Mouse (Mus musculus): ENCODE measurements around the gene Ces3b. TPM values are rescaled to one million over a fixed set of nuclear protein-coding genes. Genes with fewer than 3 reads are reported as not detected.
"Not testable (repeated sequence)": the region's sequence is repeated elsewhere in the genome, so short reads cannot be mapped to it uniquely, and the experiment has no call there.

The Ces3b gene
- total and polyA plus RNA-seq, 3 experiments, result not detected

GRCm38 (mm10) chr8:105088581-105088980 lies 5.0 kb downstream of the Ces3b start:
- Histone ChIP-seq H3K9me3 (replicated peaks; ENCODE audit: insufficient read depth, low read length) (no peaks in the 10 kb centered on the region), H3K4me1 (ENCODE audit: control insufficient read depth in 1 of 2, insufficient read depth in 2 of 2, low read length in 2 of 2) (no peaks in the 10 kb centered on the region), H3K27ac (ENCODE audit: control insufficient read depth, low read depth, low read length) (no peak overlapping the region), H3K79me2 (ENCODE audit: control insufficient read depth, insufficient read depth, low read length, poor library complexity) (no peaks in the 10 kb centered on the region), H3K36me3 (ENCODE audit: control insufficient read depth in 1 of 2, insufficient read depth in 2 of 2, low read length in 2 of 2) (no peaks in the 10 kb centered on the region), H3K4me3 (ENCODE audit: control insufficient read depth in 1 of 2, insufficient read depth in 1 of 2, low read depth in 2 of 2, low read length in 2 of 2) (no peak overlapping the region), H3K9ac (ENCODE audit: control insufficient read depth, low read depth, low read length, poor library complexity, severe bottlenecking) (no peak overlapping the region), H3K27me3 (ENCODE audit: control insufficient read depth in 1 of 2, insufficient read depth in 2 of 2, low read length in 2 of 2) (peaks cover 16 to 18% of the 10 kb centered on the region in 2 experiments)
- DNase-seq (ENCODE audit: low read depth, low spot score), result no peak
- TF ChIP-seq USF2 (IDR thresholded peaks at IDR 0.05; ENCODE audit: borderline replicate concordance in 1 of 2, insufficient read depth in 1 of 2, low read depth in 1 of 2, low read length in 2 of 2), result no peak
- TF ChIP-seq RCOR1 (IDR thresholded peaks at IDR 0.05; ENCODE audit: low read depth, low read length), result no peak
- no peak for TF ChIP-seq CHD1 (IDR thresholded peaks at IDR 0.05; ENCODE audit: low read depth, low read length)
- no peak for TF ChIP-seq USF1 (IDR thresholded peaks at IDR 0.05; ENCODE audit: low read depth, low read length)
- no peak for TF ChIP-seq BHLHE40 (IDR thresholded peaks at IDR 0.05; ENCODE audit: borderline replicate concordance, low read depth, low read length)
- TF ChIP-seq KAT2A (conservative IDR thresholded peaks at IDR 0.05; ENCODE audit: low read depth, low read length), result no peak
- TF ChIP-seq ETS1 (IDR thresholded peaks at IDR 0.05; ENCODE audit: low read depth, low read length), result no peak
- TF ChIP-seq MAZ (IDR thresholded peaks at IDR 0.05; ENCODE audit: low read depth, low read length), result no peak
- TF ChIP-seq POLR2AphosphoS2 (IDR thresholded peaks at IDR 0.05; ENCODE audit: low read length), result no peak
- TF ChIP-seq SMC3 (IDR thresholded peaks at IDR 0.05; ENCODE audit: low read depth, low read length), result no peak
- TF ChIP-seq MYB (IDR thresholded peaks at IDR 0.05; ENCODE audit: low read depth, low read length), result no peak
- TF ChIP-seq POLR2AphosphoS5 (IDR thresholded peaks at IDR 0.05; ENCODE audit: borderline replicate concordance, low read depth, low read length), result no peak
- TF ChIP-seq MXI1 (IDR thresholded peaks at IDR 0.05; ENCODE audit: low read depth, low read length), result no peak
- no peak for TF ChIP-seq E2F4 (IDR thresholded peaks at IDR 0.05; ENCODE audit: borderline replicate concordance, low read depth, low read length)
- no peak for TF ChIP-seq TBP (IDR thresholded peaks at IDR 0.05; ENCODE audit: low read depth, low read length)
- TF ChIP-seq ZMIZ1 (IDR thresholded peaks at IDR 0.05; ENCODE audit: low read depth, low read length), result no peak
- no peak for TF ChIP-seq HCFC1 (IDR thresholded peaks at IDR 0.05; ENCODE audit: low read depth, low read length)
- TF ChIP-seq NRF1 (IDR thresholded peaks at IDR 0.05; ENCODE audit: insufficient read depth, low read depth, low read length, poor library complexity, severe bottlenecking), result no peak

- Histone ChIP-seq H3K27ac (ENCODE audit: control insufficient read depth, low read depth, low read length) (no peak overlapping the region), H3K36me3 (ENCODE audit: control insufficient read depth in 1 of 2, insufficient read depth in 2 of 2, low read length in 2 of 2) (no peaks in the 10 kb centered on the region), H3K4me1 (ENCODE audit: control insufficient read depth in 1 of 2, insufficient read depth in 2 of 2, low read length in 2 of 2) (no peaks in the 10 kb centered on the region), H3K9me3 (replicated peaks; ENCODE audit: insufficient read depth, low read length) (no peaks in the 10 kb centered on the region), H3K27me3 (ENCODE audit: control insufficient read depth in 1 of 2, insufficient read depth in 2 of 2, low read length in 2 of 2) (peaks cover 9% of the 10 kb centered on the region in 2 experiments; a peak in 3 of 4 replicates), H3K79me2 (ENCODE audit: control insufficient read depth, insufficient read depth, low read length, poor library complexity) (no peaks in the 10 kb centered on the region), H3K9ac (ENCODE audit: control insufficient read depth, low read depth, low read length, poor library complexity, severe bottlenecking) (no peak overlapping the region), H3K4me3 (ENCODE audit: control insufficient read depth in 1 of 2, insufficient read depth in 1 of 2, low read depth in 2 of 2, low read length in 2 of 2) (no peak overlapping the region)
- TF ChIP-seq MYC (IDR thresholded peaks at IDR 0.05; ENCODE audit: low read depth, low read length) (no peak), POLR2AphosphoS5 (IDR thresholded peaks at IDR 0.05; ENCODE audit: borderline replicate concordance, low read depth, low read length) (no peak), MYB (IDR thresholded peaks at IDR 0.05; ENCODE audit: low read depth, low read length) (no peak), UBTF (IDR thresholded peaks at IDR 0.05; ENCODE audit: borderline replicate concordance, insufficient read depth, low read depth, low read length) (no peak), NELFE (IDR thresholded peaks at IDR 0.05; ENCODE audit: low read depth, low read length) (no peak), SMC3 (IDR thresholded peaks at IDR 0.05; ENCODE audit: low read depth, low read length) (no peak), JUND (IDR thresholded peaks at IDR 0.05; ENCODE audit: low read depth, low read length) (no peak)
- no peak for DNase-seq (ENCODE audit: low read depth, low spot score)
These were observed 10.4 kb downstream of the Ces3b start for GRCm38 (mm10) chr8:105093992-105094391.

DNA sequence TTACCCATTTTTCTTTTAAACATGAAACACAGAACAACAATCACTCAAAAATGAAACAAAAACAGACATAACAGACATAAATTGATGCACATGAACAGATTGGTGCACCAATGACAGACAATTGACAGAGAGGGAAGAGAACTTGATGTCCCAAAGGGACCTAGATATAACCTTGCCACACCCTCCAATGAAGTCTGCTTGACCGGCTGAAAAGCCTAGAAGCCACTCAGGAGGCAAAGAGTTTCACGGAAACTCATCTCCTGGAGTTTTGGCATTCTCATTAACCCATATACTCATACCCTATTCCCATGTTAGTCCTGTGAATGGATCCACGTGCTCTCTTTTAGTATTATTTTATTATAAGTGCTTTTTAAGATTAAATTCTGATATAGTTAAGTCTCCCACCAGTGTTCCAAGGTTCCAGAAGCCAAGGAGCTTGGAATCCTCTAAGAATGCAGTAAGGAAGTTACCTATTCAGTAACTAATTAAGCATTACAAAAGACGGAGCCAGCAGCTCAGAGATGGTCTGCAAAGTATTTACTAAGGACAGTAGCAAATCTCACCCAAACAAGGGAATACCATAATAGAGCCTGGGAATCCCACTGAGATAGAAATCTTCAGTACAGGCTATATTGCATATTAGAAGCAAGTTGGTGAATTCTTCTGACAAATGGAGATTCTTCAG lies 18.7 kb downstream of the Ces3b start:
- not testable (repeated sequence) for H3K9ac ChIP-seq (ENCODE audit: control insufficient read depth, low read depth, low read length, poor library complexity, severe bottlenecking); H3K9me3 ChIP-seq (replicated peaks; ENCODE audit: insufficient read depth, low read length); H3K79me2 ChIP-seq (ENCODE audit: control insufficient read depth, insufficient read depth, low read length, poor library complexity); DNase-seq (ENCODE audit: low read depth, low spot score); H3K27ac ChIP-seq (ENCODE audit: control insufficient read depth, low read depth, low read length); H3K4me1 ChIP-seq (ENCODE audit: control insufficient read depth in 1 of 2, insufficient read depth in 2 of 2, low read length in 2 of 2); H3K27me3 ChIP-seq (ENCODE audit: control insufficient read depth in 1 of 2, insufficient read depth in 2 of 2, low read length in 2 of 2); H3K4me3 ChIP-seq (ENCODE audit: control insufficient read depth in 1 of 2, insufficient read depth in 1 of 2, low read depth in 2 of 2, low read length in 2 of 2); H3K36me3 ChIP-seq (ENCODE audit: control insufficient read depth in 1 of 2, insufficient read depth in 2 of 2, low read length in 2 of 2)

Data from MEL (cell line).